Mouse (Mus musculus): ENCODE data around the gene Tjp2. TPM values are rescaled to one million over a fixed set of nuclear protein-coding genes. Genes with fewer than 3 reads are reported as not detected.
"Not testable (repeated sequence)": the region's sequence is repeated elsewhere in the genome, so short reads cannot be mapped to it uniquely, and the experiment has no call there.

Tjp2 gene
- polyA plus RNA-seq, 1 experiment from 2014 or later: 6.5 TPM

- H3K9ac ChIP-seq (replicated peaks; ENCODE audit: low read depth, low read length); ATAC-seq (ENCODE audit: low read depth); H3K36me3 ChIP-seq (ENCODE audit: control insufficient read depth, insufficient read depth, low read length); H3K27ac ChIP-seq (ENCODE audit: low read depth, low read length); H3K4me2 ChIP-seq (ENCODE audit: low read depth, low read length); H3K4me3 ChIP-seq (ENCODE audit: low read depth, low read length); H3K27me3 ChIP-seq (ENCODE audit: control insufficient read depth, insufficient read depth, low read length); H3K4me1 ChIP-seq (ENCODE audit: control insufficient read depth, insufficient read depth, low read length); H3K9me3 ChIP-seq (ENCODE audit: control insufficient read depth, low read length): not testable (repeated sequence)
- 100% methylated on average over 1 of the region's 1 CpGs for WGBS
Measured at GRCm38 (mm10) chr19:24232356-24232755, 7.5 kb upstream of the Tjp2 start.

GRCm38 (mm10) chr19:24225305-24225696 lies 471 bp upstream of the Tjp2 start:
- peaks cover 5% of the 10 kb centered on the region; the same call in 1 of the 2 replicates for H3K4me1 ChIP-seq (ENCODE audit: control insufficient read depth, insufficient read depth, low read length)
- no peak overlapping the region for H3K27ac ChIP-seq (ENCODE audit: low read depth, low read length)
- no peaks in the 10 kb centered on the region for H3K36me3 ChIP-seq (ENCODE audit: control insufficient read depth, insufficient read depth, low read length)
- no peak for ATAC-seq (ENCODE audit: low read depth)
- peak overlapping the region; percentile 88 for H3K4me2 ChIP-seq (ENCODE audit: low read depth, low read length)
- no peaks in the 10 kb centered on the region for H3K9me3 ChIP-seq (ENCODE audit: control insufficient read depth, low read length)
- H3K9ac ChIP-seq (replicated peaks; ENCODE audit: low read depth, low read length): no peak overlapping the region
- WGBS: 2% methylated on average over 17 of the region's 17 CpGs
- H3K4me3 ChIP-seq (ENCODE audit: low read depth, low read length): peak overlapping the region; percentile 42; the same call in 1 of the 2 replicates
- H3K27me3 ChIP-seq (ENCODE audit: control insufficient read depth, insufficient read depth, low read length): peaks cover 13% of the 10 kb centered on the region; the same call in 1 of the 2 replicates

- no peak for ATAC-seq (ENCODE audit: low read depth)
- Histone ChIP-seq H3K4me2 (ENCODE audit: low read depth, low read length) (peak overlapping the region; percentile 88; the same call in 1 of the 2 replicates), H3K9me3 (ENCODE audit: control insufficient read depth, low read length) (no peaks in the 10 kb centered on the region), H3K27ac (ENCODE audit: low read depth, low read length) (no peak overlapping the region), H3K4me1 (ENCODE audit: control insufficient read depth, insufficient read depth, low read length) (peaks cover 5% of the 10 kb centered on the region; the same call in 1 of the 2 replicates), H3K4me3 (ENCODE audit: low read depth, low read length) (peak overlapping the region; percentile 42; the same call in 1 of the 2 replicates), H3K9ac (replicated peaks; ENCODE audit: low read depth, low read length) (no peak overlapping the region), H3K27me3 (ENCODE audit: control insufficient read depth, insufficient read depth, low read length) (peaks cover 13% of the 10 kb centered on the region; the same call in 1 of the 2 replicates), H3K36me3 (ENCODE audit: control insufficient read depth, insufficient read depth, low read length) (no peaks in the 10 kb centered on the region)
- WGBS: 17% methylated on average over 11 of the region's 11 CpGs
Measured at GRCm38 (mm10) chr19:24223851-24224251, 979 bp downstream of the Tjp2 start.

- Histone ChIP-seq H3K4me3 (ENCODE audit: low read depth, low read length) (no peak overlapping the region), H3K4me1 (ENCODE audit: control insufficient read depth, insufficient read depth, low read length) (peaks cover 5% of the 10 kb centered on the region; the same call in 1 of the 2 replicates), H3K4me2 (ENCODE audit: low read depth, low read length) (no peak overlapping the region), H3K27ac (ENCODE audit: low read depth, low read length) (no peak overlapping the region), H3K9me3 (ENCODE audit: control insufficient read depth, low read length) (no peaks in the 10 kb centered on the region), H3K27me3 (ENCODE audit: control insufficient read depth, insufficient read depth, low read length) (peaks cover 9% of the 10 kb centered on the region; the same call in 1 of the 2 replicates), H3K9ac (replicated peaks; ENCODE audit: low read depth, low read length) (no peak overlapping the region), H3K36me3 (ENCODE audit: control insufficient read depth, insufficient read depth, low read length) (no peaks in the 10 kb centered on the region)
- no peak for ATAC-seq (ENCODE audit: low read depth)
- WGBS: 77% methylated on average over 4 of the region's 4 CpGs
Measured at GRCm38 (mm10) chr19:24221455-24221854, 3.4 kb downstream of the Tjp2 start.

- Histone ChIP-seq H3K27me3 (ENCODE audit: control insufficient read depth, insufficient read depth, low read length) (peaks cover 8% of the 10 kb centered on the region; the same call in 1 of the 2 replicates), H3K4me3 (ENCODE audit: low read depth, low read length) (no peak overlapping the region), H3K36me3 (ENCODE audit: control insufficient read depth, insufficient read depth, low read length) (no peaks in the 10 kb centered on the region), H3K9ac (replicated peaks; ENCODE audit: low read depth, low read length) (no peak overlapping the region), H3K27ac (ENCODE audit: low read depth, low read length) (no peak overlapping the region), H3K4me1 (ENCODE audit: control insufficient read depth, insufficient read depth, low read length) (peaks cover 5% of the 10 kb centered on the region; the same call in 1 of the 2 replicates), H3K9me3 (ENCODE audit: control insufficient read depth, low read length) (no peaks in the 10 kb centered on the region), H3K4me2 (ENCODE audit: low read depth, low read length) (no peak overlapping the region)
- ATAC-seq (ENCODE audit: low read depth): no peak
- WGBS: 15% methylated on average over 14 of the region's 14 CpGs
Measured at GRCm38 (mm10) chr19:24220795-24221445, 3.9 kb downstream of the Tjp2 start.

GRCm38 (mm10) chr19:24219011-24219410 lies 5.8 kb downstream of the Tjp2 start:
- no peaks in the 10 kb centered on the region for H3K27me3 ChIP-seq (ENCODE audit: control insufficient read depth, insufficient read depth, low read length)
- WGBS: 65% methylated on average over 9 of the region's 9 CpGs
- no peaks in the 10 kb centered on the region for H3K36me3 ChIP-seq (ENCODE audit: control insufficient read depth, insufficient read depth, low read length)
- no peaks in the 10 kb centered on the region for H3K9me3 ChIP-seq (ENCODE audit: control insufficient read depth, low read length)
- no peaks in the 10 kb centered on the region for H3K4me1 ChIP-seq (ENCODE audit: control insufficient read depth, insufficient read depth, low read length)
- no peak overlapping the region for H3K9ac ChIP-seq (replicated peaks; ENCODE audit: low read depth, low read length)
- no peak overlapping the region for H3K27ac ChIP-seq (ENCODE audit: low read depth, low read length)
- no peak for ATAC-seq (ENCODE audit: low read depth)
- H3K4me2 ChIP-seq (ENCODE audit: low read depth, low read length): no peak overlapping the region
- H3K4me3 ChIP-seq (ENCODE audit: low read depth, low read length): no peak overlapping the region

GRCm38 (mm10) chr19:24218291-24218690 lies 6.5 kb downstream of the Tjp2 start:
- 50% methylated on average over 2 of the region's 2 CpGs for WGBS
- H3K4me3 ChIP-seq (ENCODE audit: low read depth, low read length): no peak overlapping the region
- no peaks in the 10 kb centered on the region for H3K36me3 ChIP-seq (ENCODE audit: control insufficient read depth, insufficient read depth, low read length)
- no peak overlapping the region for H3K9ac ChIP-seq (replicated peaks; ENCODE audit: low read depth, low read length)
- no peak for ATAC-seq (ENCODE audit: low read depth)
- no peak overlapping the region for H3K4me2 ChIP-seq (ENCODE audit: low read depth, low read length)
- H3K27ac ChIP-seq (ENCODE audit: low read depth, low read length): no peak overlapping the region
- no peaks in the 10 kb centered on the region for H3K9me3 ChIP-seq (ENCODE audit: control insufficient read depth, low read length)
- no peaks in the 10 kb centered on the region for H3K4me1 ChIP-seq (ENCODE audit: control insufficient read depth, insufficient read depth, low read length)
- H3K27me3 ChIP-seq (ENCODE audit: control insufficient read depth, insufficient read depth, low read length): no peaks in the 10 kb centered on the region

GRCm38 (mm10) chr19:24217851-24218250 lies 7.0 kb downstream of the Tjp2 start:
- H3K27me3 ChIP-seq (ENCODE audit: control insufficient read depth, insufficient read depth, low read length): no peaks in the 10 kb centered on the region
- no peak overlapping the region for H3K9ac ChIP-seq (replicated peaks; ENCODE audit: low read depth, low read length)
- H3K4me2 ChIP-seq (ENCODE audit: low read depth, low read length): no peak overlapping the region
- H3K9me3 ChIP-seq (ENCODE audit: control insufficient read depth, low read length): no peaks in the 10 kb centered on the region
- no peak for ATAC-seq (ENCODE audit: low read depth)
- no peak overlapping the region for H3K27ac ChIP-seq (ENCODE audit: low read depth, low read length)
- no peak overlapping the region for H3K4me3 ChIP-seq (ENCODE audit: low read depth, low read length)
- H3K4me1 ChIP-seq (ENCODE audit: control insufficient read depth, insufficient read depth, low read length): no peaks in the 10 kb centered on the region
- no peaks in the 10 kb centered on the region for H3K36me3 ChIP-seq (ENCODE audit: control insufficient read depth, insufficient read depth, low read length)

GRCm38 (mm10) chr19:24216771-24217170 lies 8.1 kb downstream of the Tjp2 start:
- ATAC-seq (ENCODE audit: low read depth): no peak

More at GRCm38 (mm10) chr19:24216771-24217170, 8.1 kb downstream of the Tjp2 start:
- no peaks in the 10 kb centered on the region for H3K4me1 ChIP-seq (ENCODE audit: control insufficient read depth, insufficient read depth, low read length)
- no peak overlapping the region for H3K9ac ChIP-seq (replicated peaks; ENCODE audit: low read depth, low read length)
- H3K27ac ChIP-seq (ENCODE audit: low read depth, low read length): no peak overlapping the region
- no peaks in the 10 kb centered on the region for H3K27me3 ChIP-seq (ENCODE audit: control insufficient read depth, insufficient read depth, low read length)
- no peak overlapping the region for H3K4me3 ChIP-seq (ENCODE audit: low read depth, low read length)
- no peaks in the 10 kb centered on the region for H3K9me3 ChIP-seq (ENCODE audit: control insufficient read depth, low read length)
- H3K4me2 ChIP-seq (ENCODE audit: low read depth, low read length): no peak overlapping the region
- no peaks in the 10 kb centered on the region for H3K36me3 ChIP-seq (ENCODE audit: control insufficient read depth, insufficient read depth, low read length)
- WGBS: 61% methylated on average over 9 of the region's 9 CpGs

All from neural tube, embryonic 14.5 days (tissue).